Mouse (Mus musculus): ENCODE data around the gene Mmaa.

Gene Mmaa

DNA sequence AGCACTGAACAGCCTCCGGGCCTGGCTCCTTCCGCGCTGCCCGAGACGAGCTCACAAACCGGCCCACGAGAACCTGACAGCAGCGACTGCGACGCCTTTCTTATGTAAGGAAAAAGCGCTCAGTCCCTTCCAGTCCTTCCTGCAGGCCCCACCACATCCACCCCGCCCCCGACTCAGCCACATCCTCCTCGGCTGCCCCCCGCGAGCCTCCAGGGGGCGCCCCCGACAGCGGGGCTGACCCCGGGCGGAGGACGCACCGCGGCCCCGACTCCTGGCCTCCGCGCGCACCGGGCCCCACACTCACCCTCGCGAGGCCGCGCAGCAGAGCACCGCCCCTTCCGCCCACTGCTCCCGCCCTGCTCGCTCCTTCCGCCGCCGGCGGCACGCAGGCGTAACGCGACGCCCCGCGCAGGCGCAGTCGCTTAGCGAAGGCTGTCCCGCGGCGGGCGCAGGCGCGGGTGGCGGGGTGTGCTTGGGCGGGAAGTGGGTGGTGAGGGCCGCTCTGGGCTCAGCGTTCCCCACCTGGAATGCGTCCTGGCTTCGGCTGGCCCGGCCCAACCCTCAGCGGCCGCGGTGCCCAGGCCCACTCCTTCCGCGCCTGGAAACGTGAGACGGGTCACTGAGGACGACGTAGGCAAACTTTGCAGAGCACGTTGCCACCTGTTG, at the start of gene Mmaa:
Gene Mmaa, minus strand, starts transcription at position 328 of the 666 bp plus-strand sequence.
- in situ Hi-C loops (cut with MboI, MseI) = no loop called here

DNA sequence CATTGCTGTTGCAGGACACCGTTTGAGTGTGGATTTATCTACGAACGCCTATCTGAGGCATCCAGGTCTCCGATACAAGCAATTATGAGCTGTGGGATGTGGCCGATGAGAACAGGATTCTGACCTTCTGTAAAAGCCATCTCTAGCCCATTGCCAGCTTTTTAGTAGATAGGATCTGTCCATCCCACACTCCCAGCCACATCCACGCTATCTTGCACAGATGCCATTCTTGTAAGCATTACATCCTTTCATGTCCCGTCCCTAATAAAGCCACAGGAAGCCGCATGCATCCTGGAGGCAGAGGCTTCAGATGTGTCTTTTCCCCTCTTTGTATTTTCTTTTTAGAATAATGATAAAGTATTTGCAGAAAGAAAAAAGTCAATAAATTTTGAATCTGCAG, 46.5 kb upstream of the Mmaa start:
- in situ Hi-C loops (cut with MboI, MseI) = loop anchor here in 1 of 2 experiments (10.0 kb wide), 1 partner anchor 1136 kb away; no protein-coding TSS in a partner anchor

DNA sequence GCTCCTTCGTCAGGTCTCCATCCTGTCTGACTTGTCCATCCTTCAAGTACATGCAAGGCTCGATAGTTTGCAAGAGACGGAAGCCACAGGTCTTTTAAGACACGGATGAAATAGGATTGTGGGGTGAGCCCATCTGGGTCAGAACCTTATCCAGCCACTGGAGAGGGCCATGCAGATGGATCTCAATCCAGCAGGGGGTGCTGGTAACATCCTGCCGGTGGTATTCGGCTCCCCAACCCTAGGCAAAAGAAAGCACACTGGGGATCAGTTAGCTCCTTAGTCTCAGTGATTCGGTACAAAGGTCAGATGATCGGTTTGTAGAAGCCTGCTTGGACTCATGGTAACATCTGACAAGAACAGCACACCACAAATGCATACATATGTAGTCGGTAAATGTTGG, 44.8 kb upstream of the Mmaa start:
- in situ Hi-C loops (cut with MboI, MseI) = no loop called here

DNA sequence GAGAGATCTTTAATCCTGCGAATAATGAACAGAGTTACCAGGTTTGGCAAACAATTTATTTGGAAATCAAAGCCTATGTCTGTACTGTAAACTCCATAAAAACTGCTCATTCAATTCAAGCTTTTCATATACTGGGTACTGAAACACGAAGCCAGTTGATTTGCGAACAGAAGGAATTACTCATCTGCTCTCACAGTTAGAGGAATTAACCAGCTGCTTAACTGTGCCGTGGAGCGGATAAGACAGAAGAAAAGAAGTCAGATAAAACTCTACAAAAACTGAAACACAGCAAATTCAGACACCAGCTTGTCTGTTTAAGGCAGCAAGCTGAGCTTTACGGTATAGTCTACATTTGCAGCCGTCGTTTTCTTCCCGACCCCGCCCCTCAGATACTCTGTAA, 43.9 kb upstream of the Mmaa start:
- in situ Hi-C loops (cut with MboI, MseI) = no loop called here

DNA sequence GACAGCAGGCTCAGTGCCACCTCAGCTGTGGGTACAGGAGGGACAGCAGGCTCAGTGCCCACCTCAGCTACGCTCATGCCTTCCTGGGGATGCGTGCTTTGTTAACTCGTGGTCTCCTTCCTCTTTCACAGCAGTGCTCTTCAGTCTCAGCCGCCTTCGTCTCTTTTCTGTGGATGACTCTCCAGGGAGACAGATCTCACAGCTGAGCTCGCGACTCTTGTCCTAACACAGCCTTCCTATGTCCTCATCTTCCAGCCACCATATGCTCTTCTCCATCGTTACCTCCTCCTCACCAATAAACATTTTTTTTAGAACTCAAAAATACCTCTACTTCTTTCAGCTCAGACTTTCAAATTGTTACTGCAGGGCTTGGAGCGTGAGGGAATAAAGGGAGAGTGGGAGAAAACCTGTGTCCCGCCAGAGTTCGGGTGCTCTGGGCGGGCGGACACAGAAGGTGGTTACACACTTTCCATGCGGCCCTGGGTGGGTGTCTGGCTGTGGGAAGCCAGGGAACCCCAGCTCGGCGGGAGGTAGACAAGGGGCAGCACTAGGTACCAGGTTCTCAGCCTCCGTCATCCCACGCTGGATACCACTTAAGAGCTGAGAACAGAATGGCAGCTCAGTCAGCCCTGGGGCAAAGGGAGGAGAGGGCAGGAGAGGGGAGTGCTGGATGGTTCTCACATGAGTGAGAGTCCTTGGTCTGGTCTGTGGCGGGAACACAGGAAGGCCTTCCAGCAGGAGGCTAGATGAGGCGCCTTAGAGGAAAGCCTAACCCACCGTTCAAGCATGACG, 37.6 kb upstream of the Mmaa start:
- in situ Hi-C loops (cut with MboI, MseI) = no loop called here

DNA sequence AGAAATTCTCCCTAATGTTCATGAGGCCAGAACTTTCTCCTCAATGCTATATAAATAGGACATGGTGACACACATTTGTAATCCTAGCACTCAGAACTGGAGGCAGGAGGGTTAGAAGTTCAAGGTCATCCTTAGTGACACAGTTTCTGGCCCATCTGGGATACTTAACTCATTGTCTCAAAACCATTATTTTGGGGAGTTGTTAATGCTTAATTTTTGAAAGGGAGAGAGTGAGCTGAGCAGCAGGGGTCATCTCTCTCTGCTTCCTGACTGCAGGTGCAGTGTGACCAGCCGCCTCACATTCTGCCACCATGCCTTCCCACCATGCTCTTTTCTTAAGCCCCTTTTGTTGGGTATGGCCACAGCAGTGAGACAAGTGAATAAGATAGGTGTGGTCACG, 36.8 kb upstream of the Mmaa start:
- in situ Hi-C loops (cut with MboI, MseI) = no loop called here

DNA sequence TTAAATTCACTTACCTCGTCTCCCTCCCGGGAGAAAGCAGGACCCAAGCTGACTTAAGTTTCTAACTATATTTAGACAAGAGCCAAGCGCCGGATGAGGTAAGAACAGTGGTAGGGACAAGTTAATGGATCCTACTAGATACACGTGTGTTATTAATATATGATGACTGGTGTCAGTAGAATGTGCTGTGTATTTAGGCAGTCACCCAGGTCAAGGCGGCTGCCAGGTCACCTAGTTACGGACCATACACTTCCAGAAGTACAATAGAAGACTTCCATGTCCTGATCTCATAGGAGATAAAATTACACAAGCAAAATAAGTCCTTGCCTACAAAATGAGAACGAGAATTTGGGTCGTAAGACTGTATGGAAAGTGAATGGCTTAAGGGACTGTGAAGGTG, 36.3 kb upstream of the Mmaa start:
- in situ Hi-C loops (cut with MboI, MseI) = no loop called here

DNA sequence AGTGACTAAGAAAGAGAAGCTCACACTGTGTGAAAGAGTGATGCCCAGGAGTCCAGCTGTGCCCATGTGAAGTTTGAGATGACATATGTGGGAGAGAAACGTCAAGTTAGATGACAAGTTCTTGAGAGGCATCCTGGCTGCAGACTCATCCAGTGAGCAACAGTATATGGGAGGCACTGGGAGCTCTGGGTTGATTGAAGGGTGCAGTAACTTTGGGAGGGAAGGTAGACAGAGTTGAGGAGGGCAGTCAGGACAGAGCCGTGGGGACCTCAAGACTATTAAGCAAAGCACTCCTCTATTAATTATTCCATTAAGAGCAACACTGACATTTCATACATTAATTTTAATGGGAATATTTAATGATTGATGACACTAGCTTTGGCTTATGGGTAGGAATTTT, 35.0 kb upstream of the Mmaa start:
- in situ Hi-C loops (cut with MboI, MseI) = loop anchor here in 1 of 2 experiments (10.0 kb wide), 1 partner anchor 985 kb away; no protein-coding TSS in a partner anchor

DNA sequence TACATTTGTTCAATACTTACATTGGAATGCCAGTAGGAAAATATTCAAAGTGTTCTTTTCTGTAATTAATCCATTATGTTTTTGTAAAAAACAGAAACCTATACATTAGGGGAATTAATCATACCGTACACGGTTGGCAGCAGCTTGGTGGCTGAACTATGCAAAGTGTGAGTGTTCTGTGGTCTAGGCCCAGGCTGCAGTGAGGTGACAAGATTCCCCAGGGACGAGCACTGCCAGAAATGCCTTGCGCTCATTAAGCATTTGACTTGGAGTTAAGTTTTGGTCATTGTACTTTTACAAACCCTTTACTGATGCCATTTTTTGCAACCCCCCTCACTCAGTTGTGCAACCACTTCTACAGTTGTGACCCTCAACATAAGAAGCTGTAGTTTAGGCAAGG, 34.4 kb upstream of the Mmaa start:
- in situ Hi-C loops (cut with MboI, MseI) = loop anchor here in 1 of 2 experiments (10.0 kb wide), 1 partner anchor 986 kb away; no protein-coding TSS in a partner anchor

DNA sequence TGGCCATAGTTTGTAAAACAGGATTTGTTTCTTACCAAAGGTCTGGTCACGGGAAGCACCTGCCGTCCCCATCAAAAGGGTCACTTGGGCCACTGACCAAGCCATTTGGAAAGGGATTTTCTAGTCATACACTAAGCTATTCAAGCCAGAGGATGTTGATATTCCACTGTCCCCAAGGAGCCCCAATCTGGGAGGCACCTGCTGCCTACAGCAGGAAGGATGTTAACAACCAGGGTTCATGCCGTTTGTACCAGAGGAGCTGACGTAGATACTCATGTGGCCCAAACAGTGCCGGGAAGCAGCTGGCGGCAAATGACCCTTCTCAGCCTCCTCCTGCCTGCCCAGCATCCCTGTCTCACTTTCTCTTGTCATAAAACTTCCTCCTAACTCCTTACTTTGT, 30.8 kb upstream of the Mmaa start:
- in situ Hi-C loops (cut with MboI, MseI) = loop anchor here in 1 of 2 experiments (10.0 kb wide), 1 partner anchor 989 kb away; no protein-coding TSS in a partner anchor

DNA sequence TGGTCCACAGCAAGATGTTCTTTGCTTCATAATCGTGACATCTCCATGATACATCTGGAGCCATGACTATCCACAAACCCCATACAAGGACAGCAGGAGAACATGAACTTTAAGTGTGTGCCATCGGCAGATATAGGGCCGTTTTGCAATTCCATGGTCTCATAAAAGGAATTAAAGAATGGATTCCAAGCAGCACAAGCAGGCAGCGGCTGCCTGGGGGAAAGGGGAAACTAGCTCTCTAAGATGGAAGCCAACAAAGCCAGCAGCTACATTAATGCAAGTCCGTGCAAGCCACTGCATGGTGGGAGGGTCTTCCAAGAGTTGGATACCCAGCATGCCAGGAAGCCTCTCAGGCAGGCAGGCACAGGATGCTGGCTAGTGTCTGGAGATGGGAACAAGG, 30.2 kb upstream of the Mmaa start:
- in situ Hi-C loops (cut with MboI, MseI) = loop anchor here in 1 of 2 experiments (10.0 kb wide), 1 partner anchor 990 kb away; no protein-coding TSS in a partner anchor

DNA sequence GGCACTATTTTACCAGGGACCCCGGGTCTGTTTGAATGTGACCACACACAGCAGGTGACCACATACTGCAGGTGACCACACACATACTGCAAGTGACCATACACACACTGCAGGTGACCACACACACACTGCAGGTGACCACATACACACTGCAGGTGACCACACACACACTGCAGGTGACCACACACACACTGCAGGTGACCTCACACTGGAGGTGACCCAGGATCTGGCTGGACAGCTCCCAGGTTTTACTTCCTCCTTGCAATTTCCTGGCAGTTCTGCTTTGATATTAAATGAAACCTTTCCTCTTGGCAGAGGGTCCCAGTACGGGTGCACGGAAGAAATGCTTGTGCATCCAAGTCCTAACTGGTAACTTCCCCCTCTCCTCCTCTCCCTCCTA, 29.3 kb upstream of the Mmaa start:
- in situ Hi-C loops (cut with MboI, MseI) = loop anchor here in 1 of 2 experiments (10.0 kb wide), 1 partner anchor 991 kb away; no protein-coding TSS in a partner anchor

DNA sequence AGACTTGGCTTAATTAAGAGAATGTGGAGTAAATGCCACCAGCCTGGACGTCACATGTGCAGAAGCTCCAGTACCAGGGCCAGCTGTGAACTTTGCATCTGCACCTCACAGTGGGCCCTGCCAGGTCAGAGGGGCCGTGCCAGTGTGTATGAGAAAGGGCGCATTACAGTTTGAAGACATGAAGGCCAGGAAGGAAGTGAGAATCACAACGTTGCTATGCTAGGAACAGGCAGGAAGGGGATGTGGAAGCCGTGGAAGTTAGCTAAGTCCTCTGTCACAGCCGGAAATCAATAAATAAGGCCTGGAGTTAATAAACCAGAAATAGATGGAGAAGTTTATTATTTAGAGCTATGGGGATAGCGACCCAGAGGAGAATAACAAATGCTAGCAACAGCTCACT, 28.4 kb upstream of the Mmaa start:
- in situ Hi-C loops (cut with MboI, MseI) = loop anchor here in 1 of 2 experiments (10.0 kb wide), 1 partner anchor 992 kb away; no protein-coding TSS in a partner anchor

DNA sequence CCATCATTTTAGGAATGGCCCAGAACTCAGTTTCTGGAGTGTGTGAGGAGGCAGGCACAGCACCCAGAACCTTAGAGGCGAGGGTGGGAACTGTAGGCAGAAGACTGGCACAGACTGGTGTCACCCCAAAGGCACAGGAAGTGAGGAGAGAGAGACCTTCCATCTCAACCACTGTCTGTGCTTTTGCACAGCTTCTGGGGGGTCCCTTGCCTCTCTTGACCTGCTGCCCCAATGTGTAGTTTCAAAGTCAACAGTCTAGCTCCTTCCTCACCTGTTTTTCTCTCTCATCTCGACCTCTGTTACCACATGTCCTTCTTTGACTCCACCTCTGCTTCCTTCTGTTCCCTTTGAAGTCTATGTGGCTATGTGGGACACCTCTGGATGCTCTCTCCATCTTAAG, 16.1 kb upstream of the Mmaa start:
- in situ Hi-C loops (cut with MboI, MseI) = no loop called here

DNA sequence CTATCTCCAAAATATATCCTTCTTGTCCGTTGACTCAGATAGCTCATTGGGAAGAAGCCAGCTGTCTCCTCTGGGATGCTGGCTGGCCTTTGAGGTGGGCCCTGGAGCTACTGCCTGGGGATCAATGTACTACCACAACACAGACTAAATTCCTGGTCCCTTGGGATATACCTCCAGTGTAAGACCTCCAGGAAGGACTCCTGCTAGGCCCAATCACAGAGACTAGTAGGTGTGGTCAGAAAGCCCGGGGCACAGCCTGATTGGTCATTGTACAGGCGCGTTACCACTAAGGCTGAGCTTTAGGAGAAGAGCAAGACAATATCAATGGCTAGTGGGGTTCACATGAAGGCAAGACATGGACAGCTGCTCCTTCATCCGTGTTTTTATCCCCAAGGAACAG, 11.2 kb upstream of the Mmaa start:
- in situ Hi-C loops (cut with MboI, MseI) = no loop called here

DNA sequence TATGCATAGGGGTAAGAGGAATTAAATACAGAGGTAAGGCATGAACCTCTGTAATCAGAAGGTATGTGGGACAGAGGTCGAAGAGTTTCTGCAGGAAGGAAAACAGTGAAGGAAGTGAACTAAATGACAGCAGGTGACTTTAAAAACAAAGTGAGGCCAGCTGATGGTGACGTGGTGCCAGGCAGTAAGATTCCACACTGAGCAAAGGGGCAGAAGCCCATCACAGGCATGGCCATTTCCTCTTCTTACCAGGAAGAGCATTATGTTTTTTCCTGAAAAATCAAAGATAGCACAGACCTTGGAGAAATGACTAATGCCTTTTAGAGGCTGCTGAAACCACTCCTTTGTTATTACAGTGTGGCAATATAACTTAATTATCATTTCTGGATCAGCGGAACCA, 6.8 kb upstream of the Mmaa start:
- in situ Hi-C loops (cut with MboI, MseI) = no loop called here

DNA sequence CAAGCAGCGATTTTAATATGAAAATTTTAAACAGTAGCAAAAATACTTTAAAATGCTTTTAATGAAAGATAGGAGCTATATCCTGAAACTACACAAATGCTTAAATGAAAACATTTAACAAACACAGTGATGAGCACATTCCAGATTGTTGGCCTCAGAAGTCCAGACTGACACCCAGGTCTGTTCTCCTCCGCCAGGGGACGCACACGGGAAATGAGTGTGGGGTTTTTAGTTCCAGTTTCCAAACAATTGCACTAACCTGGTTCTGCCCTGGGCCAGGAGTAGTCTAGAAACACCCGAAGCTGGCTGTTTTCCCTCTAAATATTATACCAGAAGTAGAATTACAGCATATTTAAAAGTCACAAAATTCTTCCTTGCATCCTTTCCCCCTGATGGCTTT, 5.0 kb upstream of the Mmaa start:
- in situ Hi-C loops (cut with MboI, MseI) = no loop called here

DNA sequence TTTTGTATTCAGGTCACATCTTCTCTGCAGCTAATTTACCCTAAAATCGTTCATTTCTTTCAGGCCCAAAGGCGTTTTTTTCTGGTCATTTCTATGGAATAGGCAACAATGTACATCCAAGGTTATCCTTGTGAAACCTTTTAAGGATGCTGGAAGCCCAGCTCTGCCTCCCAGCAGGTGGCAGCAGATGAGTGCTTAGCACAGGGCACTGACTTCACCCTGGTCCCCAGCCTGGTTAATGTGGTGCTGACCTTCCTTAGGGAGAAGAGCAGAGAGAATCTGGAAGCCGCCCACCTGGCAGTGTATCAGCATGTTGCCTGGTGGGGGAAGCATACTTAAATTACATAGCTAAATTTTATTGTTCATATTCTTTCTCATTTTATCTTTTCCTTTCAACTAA, 3.0 kb upstream of the Mmaa start:
- in situ Hi-C loops (cut with MboI, MseI) = no loop called here

DNA sequence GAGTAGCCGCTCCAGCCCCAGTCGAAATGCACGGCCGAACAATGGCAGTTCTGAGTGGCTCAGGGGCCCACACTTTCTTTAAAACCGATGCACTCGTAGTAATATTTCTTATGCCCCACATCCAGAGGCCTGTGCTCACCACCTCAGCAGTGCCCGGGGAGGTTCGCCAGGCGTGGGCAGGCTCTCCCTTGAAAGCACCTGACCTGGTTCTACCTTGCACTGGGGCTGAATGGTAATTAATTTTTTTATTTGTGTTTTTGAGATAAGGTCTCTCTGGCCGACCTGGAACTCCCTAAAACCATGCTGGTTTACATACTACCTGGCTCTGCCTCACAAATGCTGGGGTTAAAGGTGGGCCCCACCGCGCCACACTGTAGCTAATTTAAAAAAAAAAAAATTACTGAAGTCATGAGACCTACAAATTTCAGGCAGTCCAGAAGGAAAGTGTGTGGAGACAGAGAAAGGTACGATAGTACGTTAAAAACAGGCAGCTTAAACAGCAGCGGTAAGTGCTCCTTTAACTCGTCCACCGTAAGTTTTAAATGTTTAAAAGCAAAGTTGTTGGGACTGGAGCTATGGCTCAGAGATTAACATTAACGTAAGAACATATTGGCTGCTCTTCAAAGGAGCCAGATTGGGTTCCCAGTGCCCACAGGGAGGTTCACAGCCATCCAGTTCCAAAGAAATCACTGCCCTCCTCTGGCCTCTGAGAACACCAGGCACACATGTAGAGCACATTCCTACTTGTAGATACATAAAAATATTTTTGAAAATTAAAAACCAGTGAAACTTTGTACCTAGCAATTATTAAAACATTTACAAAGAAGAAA, 754 bp upstream of the Mmaa start:
- in situ Hi-C loops (cut with MboI, MseI) = no loop called here

DNA sequence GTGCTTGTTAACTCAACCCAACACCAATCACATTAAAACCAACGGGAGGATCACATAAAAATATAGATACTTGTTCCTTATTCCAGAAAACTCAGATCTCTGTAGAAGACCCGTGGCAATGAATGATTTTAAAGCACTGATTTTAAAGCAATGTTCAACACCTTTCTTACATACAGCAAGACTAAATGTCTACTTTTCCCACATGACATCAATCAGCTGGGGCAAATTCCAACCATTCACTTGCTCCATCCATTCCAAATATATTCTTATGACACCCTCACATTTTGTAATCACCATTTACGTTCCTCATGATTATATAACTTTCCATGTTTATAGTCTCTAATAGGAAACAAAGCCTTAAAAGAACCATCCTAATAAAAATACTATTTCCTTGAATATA, 896 bp downstream of the Mmaa start:
- in situ Hi-C loops (cut with MboI, MseI) = no loop called here

DNA sequence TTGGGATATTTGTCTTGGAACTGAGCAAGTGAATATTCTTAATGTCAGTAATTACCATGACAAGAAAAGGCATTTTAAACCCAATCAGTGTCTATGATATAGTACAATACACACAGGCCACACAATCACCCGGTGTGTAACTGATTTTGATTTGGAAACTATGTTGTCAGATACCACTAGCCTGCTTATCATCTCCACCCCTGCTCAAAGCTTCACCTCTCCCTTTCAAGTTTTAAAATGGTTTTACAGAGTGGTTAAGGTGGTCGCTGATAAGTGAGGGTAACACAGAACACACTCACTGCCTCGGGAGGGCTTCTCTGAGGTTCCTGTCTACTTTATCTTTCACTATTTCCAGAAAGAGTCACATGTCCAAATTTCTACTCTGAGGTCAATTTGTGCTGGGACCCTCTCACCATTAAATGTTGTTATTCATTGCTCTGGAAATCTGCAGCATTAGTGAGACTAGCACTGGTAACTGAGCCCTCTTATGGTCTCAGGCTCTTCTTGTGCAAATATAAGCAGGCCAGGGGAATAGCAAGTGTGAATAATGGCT, 1.9 kb downstream of the Mmaa start:
- in situ Hi-C loops (cut with MboI, MseI) = no loop called here

DNA sequence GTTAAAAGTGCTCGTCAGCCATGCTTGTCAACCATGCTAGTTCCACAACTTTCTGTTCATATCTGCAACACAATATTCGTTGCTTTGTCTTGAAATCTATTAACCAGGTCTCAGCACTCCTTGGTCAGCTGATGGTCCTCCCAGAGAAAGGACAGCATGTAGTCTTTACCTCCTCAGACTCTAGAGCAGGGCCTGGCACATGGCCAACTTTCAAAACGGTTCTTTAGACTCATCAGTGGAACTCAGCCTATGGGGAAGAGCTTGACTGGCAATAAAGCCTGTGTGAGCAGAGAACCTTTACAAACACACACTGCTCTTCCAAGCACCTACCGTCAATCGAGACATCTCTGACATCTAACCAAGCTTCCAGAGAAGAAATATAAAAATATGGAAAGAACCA, 5.1 kb downstream of the Mmaa start:
- in situ Hi-C loops (cut with MboI, MseI) = no loop called here

Measured in T-helper 17 cell (primary cell).